Mouse (Mus musculus): ENCODE results near the gene Znrd1.

GRCm38 (mm10) chr17:36914108-36914507 is 44.3 kb downstream of the Znrd1 start:
- peak; percentile 43; the same call in 1 of the 2 replicates for TF ChIP-seq CTCF (IDR thresholded peaks at IDR 0.05; ENCODE audit: extremely low read depth, insufficient read depth, insufficient read length, insufficient replicate concordance)
- TF ChIP-seq POLR2A (IDR thresholded peaks at IDR 0.05; ENCODE audit: low read depth, low read length): no peak
